Mouse (Mus musculus) midbrain, embryonic 15.5 days (tissue): ENCODE results near the gene Stim1. TPM values are rescaled to one million over a fixed set of nuclear protein-coding genes. Genes with fewer than 3 reads are reported as not detected.

Experiments used
- ATAC-seq: fragments of 200-750 bp; cut with Nextera tagmentation; replicated peaks from 2 replicates; pipeline ENCODE4 v1.8.0; 2017; ENCODE audit warnings: moderate TSS enrichment
- H3K27ac ChIP-seq: fragments of 300-500 bp; sonication (generic); 2 replicates; pipeline ENCODE4 v1.5.1; 2015; ENCODE audit warnings: mild to moderate bottlenecking, inconsistent platforms
- H3K27me3 ChIP-seq: fragments of 300-500 bp; sonication (generic); replicated peaks from 2 replicates; pipeline ENCODE4 v1.6.1; 2015; ENCODE audit warnings: inconsistent platforms
- H3K36me3 ChIP-seq: fragments of 300-500 bp; sonication (generic); replicated peaks from 2 replicates; pipeline ENCODE4 v1.6.1; 2015; ENCODE audit warnings: inconsistent platforms
- H3K4me1 ChIP-seq: fragments of 300-500 bp; sonication (generic); 2 replicates; pipeline ENCODE4 v1.6.1; 2015; ENCODE audit warnings: inconsistent platforms
- H3K4me2 ChIP-seq: fragments of 300-500 bp; sonication (generic); 2 replicates; pipeline ENCODE4 v1.6.1; 2015; ENCODE audit warnings: inconsistent platforms, mild to moderate bottlenecking, moderate library complexity
- H3K4me3 ChIP-seq: fragments of 300-500 bp; sonication (generic); 2 replicates; pipeline ENCODE4 v1.5.1; 2015; ENCODE audit warnings: mild to moderate bottlenecking, inconsistent platforms
- H3K9ac ChIP-seq: fragments of 300-500 bp; sonication (generic); 2 replicates; pipeline ENCODE4 v1.6.1; 2015; ENCODE audit warnings: mild to moderate bottlenecking, inconsistent platforms
- H3K9me3 ChIP-seq: fragments of 300-500 bp; sonication (generic); 2 replicates; pipeline ENCODE4 v1.6.1; 2016; ENCODE audit warnings: inconsistent platforms
- WGBS: fragments of 180-500 bp; shearing (Covaris S2); methylation state at CpG from one replicate; pipeline ENCODE4 v1.1.7; 2015; ENCODE audit warnings: mixed read lengths; 5-methylcytosine and 5-hydroxymethylcytosine counted together
- polyA plus RNA-seq: library from polyadenylated mRNA; unstranded; fragments of >200 nt; fragmentation: Nextera tagmentation; extraction: Ambion mirVana; gene quantifications from 2 replicates; pipeline ENCODE4 v1.2.1, GENCODE M21; 2015

The Stim1 gene
- polyA plus RNA-seq, 1 experiment from 2014 or later = 12.6 TPM

- H3K9me3 ChIP-seq = no peaks in the 10 kb centered on the region
- ATAC-seq = peak; percentile 41
- no peaks in the 10 kb centered on the region for H3K36me3 ChIP-seq
- no peak overlapping the region; the same call in 1 of the 2 replicates for H3K9ac ChIP-seq
- 56% methylated on average over 15 of the region's 15 CpGs for WGBS
- H3K4me2 ChIP-seq = peak overlapping the region; percentile 87
- H3K27ac ChIP-seq = peak overlapping the region; percentile 54; the same call in 1 of the 2 replicates
- peak overlapping the region; percentile 76 for H3K4me3 ChIP-seq
- H3K4me1 ChIP-seq = peaks cover 17% of the 10 kb centered on the region
- H3K27me3 ChIP-seq = no peaks in the 10 kb centered on the region
Observed at GRCm38 (mm10) chr7:102440822-102441656, 173.4 kb downstream of the Stim1 start.

- peaks cover 17% of the 10 kb centered on the region for H3K4me1 ChIP-seq
- peak within 1 kb of the TSS; percentile 87 for H3K4me2 ChIP-seq
- H3K9ac ChIP-seq = peak within 1 kb of the TSS; percentile 67
- no peaks in the 10 kb centered on the region for H3K9me3 ChIP-seq
- peak within 1 kb of the TSS; percentile 54 for H3K27ac ChIP-seq
- peak within 1 kb of the TSS; percentile 76 for H3K4me3 ChIP-seq
- peak; percentile 100 for ATAC-seq
- under 1% methylated on average over 56 of the region's 56 CpGs for WGBS
- H3K36me3 ChIP-seq = peaks cover 6% of the 10 kb centered on the region
- no peaks in the 10 kb centered on the region for H3K27me3 ChIP-seq
Observed at GRCm38 (mm10) chr7:102441657-102442391, 174.2 kb downstream of the Stim1 start, which contains the start of gene Rrm1. Gene Rrm1, plus strand, starts transcription at chr7:102441695.

DNA sequence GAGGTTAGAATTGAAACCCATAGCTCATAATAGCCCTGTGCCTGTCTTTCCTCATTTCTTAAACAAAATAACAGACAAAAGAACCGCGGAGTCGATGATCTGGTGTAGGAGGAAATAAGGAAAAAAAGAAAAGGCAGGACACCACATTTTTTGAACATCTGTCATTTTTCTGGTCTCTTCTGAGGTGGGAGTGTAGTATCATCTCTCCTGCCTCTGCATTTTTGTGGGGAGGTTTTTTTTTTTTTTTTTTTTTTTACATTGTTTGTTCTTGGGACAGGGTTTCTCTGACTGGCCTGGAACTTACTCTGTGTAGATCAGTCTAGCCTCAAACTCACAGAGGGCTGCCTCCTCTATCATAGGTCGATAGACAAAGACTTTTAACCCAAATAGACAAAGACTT lies 174.8 kb downstream of the Stim1 start:
- H3K27ac ChIP-seq = no peak overlapping the region
- peaks cover 7% of the 10 kb centered on the region for H3K36me3 ChIP-seq
- no peaks in the 10 kb centered on the region for H3K9me3 ChIP-seq
- H3K27me3 ChIP-seq = no peaks in the 10 kb centered on the region
- 1% methylated on average over 4 of the region's 4 CpGs for WGBS
- peaks cover 17% of the 10 kb centered on the region for H3K4me1 ChIP-seq
- no peak for ATAC-seq
- peak overlapping the region; percentile 76 for H3K4me3 ChIP-seq
- H3K9ac ChIP-seq = peak overlapping the region; percentile 67
- H3K4me2 ChIP-seq = peak overlapping the region; percentile 87

GRCm38 (mm10) chr7:102444301-102444700 lies 176.7 kb downstream of the Stim1 start:
- Histone ChIP-seq H3K4me1 (peaks cover 17% of the 10 kb centered on the region), H3K9ac (no peak overlapping the region), H3K4me3 (no peak overlapping the region), H3K27ac (no peak overlapping the region), H3K4me2 (no peak overlapping the region), H3K9me3 (no peaks in the 10 kb centered on the region), H3K27me3 (no peaks in the 10 kb centered on the region), H3K36me3 (peaks cover 11% of the 10 kb centered on the region)
- 90% methylated on average over 2 of the region's 2 CpGs for WGBS
- no peak for ATAC-seq

GRCm38 (mm10) chr7:102446438-102446837 lies 178.8 kb downstream of the Stim1 start:
- Histone ChIP-seq H3K36me3 (peaks cover 16% of the 10 kb centered on the region), H3K4me1 (peaks cover 17% of the 10 kb centered on the region), H3K4me2 (no peak overlapping the region), H3K9me3 (no peaks in the 10 kb centered on the region), H3K27me3 (no peaks in the 10 kb centered on the region), H3K4me3 (no peak overlapping the region), H3K9ac (no peak overlapping the region), H3K27ac (no peak overlapping the region)
- ATAC-seq = no peak
- WGBS = 95% methylated on average over 9 of the region's 9 CpGs

GRCm38 (mm10) chr7:102458618-102459380 lies 191.2 kb downstream of the Stim1 start:
- Histone ChIP-seq H3K9ac (no peak overlapping the region), H3K27ac (no peak overlapping the region), H3K27me3 (no peaks in the 10 kb centered on the region), H3K4me2 (no peak overlapping the region), H3K36me3 (peaks cover 49% of the 10 kb centered on the region), H3K4me3 (no peak overlapping the region), H3K9me3 (no peaks in the 10 kb centered on the region), H3K4me1 (no peaks in the 10 kb centered on the region)
- WGBS = 78% methylated on average over 5 of the region's 5 CpGs
- no peak for ATAC-seq

- WGBS = 86% methylated on average over 8 of the region's 8 CpGs
- Histone ChIP-seq H3K9me3 (no peaks in the 10 kb centered on the region), H3K4me1 (no peaks in the 10 kb centered on the region), H3K4me2 (no peak overlapping the region), H3K9ac (no peak overlapping the region), H3K36me3 (peaks cover 34% of the 10 kb centered on the region), H3K27ac (no peak overlapping the region), H3K4me3 (no peak overlapping the region), H3K27me3 (no peaks in the 10 kb centered on the region)
- no peak for ATAC-seq
Observed at GRCm38 (mm10) chr7:102467566-102467965, 200.0 kb downstream of the Stim1 start.

DNA sequence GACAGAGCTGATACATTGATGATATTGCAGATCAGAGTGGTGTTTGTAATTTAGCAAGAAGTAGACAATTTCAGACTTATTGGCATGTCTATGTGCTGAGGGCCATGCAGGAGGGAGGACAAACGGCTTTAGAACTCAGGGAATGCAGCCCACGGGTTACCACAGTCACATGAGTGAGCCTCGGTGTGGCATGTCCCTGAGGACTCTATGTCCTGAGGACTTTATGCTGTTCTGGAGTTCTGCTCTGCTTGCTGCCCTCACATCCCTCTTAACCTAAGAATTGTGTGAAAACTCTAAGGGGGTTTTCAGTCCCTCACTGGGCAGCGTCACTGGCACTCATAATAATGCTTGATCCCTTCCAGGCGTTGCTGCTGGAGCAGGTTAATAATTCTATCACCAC lies 205.1 kb downstream of the Stim1 start:
- H3K4me2 ChIP-seq = no peak overlapping the region
- 67% methylated on average over 5 of the region's 5 CpGs for WGBS
- H3K27ac ChIP-seq = no peak overlapping the region
- H3K4me3 ChIP-seq = no peak overlapping the region
- no peak for ATAC-seq
- H3K9ac ChIP-seq = no peak overlapping the region
- no peaks in the 10 kb centered on the region for H3K4me1 ChIP-seq
- no peaks in the 10 kb centered on the region for H3K9me3 ChIP-seq
- no peaks in the 10 kb centered on the region for H3K27me3 ChIP-seq
- peaks cover 8% of the 10 kb centered on the region for H3K36me3 ChIP-seq

- no peak overlapping the region for H3K27ac ChIP-seq
- ATAC-seq = no peak
- H3K4me2 ChIP-seq = no peak overlapping the region
- 96% methylated on average over 5 of the region's 5 CpGs for WGBS
- no peaks in the 10 kb centered on the region for H3K27me3 ChIP-seq
- H3K9ac ChIP-seq = no peak overlapping the region
- H3K36me3 ChIP-seq = no peaks in the 10 kb centered on the region
- no peaks in the 10 kb centered on the region for H3K9me3 ChIP-seq
- H3K4me3 ChIP-seq = no peak overlapping the region
- H3K4me1 ChIP-seq = no peaks in the 10 kb centered on the region
Observed at GRCm38 (mm10) chr7:102476601-102477000, 209.0 kb downstream of the Stim1 start.

GRCm38 (mm10) chr7:102477377-102477776 lies 209.8 kb downstream of the Stim1 start:
- Histone ChIP-seq H3K27ac (no peak overlapping the region), H3K4me3 (no peak overlapping the region), H3K9ac (no peak overlapping the region), H3K9me3 (no peaks in the 10 kb centered on the region), H3K36me3 (no peaks in the 10 kb centered on the region), H3K4me1 (no peaks in the 10 kb centered on the region), H3K27me3 (no peaks in the 10 kb centered on the region), H3K4me2 (no peak overlapping the region)
- 64% methylated on average over 11 of the region's 11 CpGs for WGBS
- ATAC-seq = no peak

DNA sequence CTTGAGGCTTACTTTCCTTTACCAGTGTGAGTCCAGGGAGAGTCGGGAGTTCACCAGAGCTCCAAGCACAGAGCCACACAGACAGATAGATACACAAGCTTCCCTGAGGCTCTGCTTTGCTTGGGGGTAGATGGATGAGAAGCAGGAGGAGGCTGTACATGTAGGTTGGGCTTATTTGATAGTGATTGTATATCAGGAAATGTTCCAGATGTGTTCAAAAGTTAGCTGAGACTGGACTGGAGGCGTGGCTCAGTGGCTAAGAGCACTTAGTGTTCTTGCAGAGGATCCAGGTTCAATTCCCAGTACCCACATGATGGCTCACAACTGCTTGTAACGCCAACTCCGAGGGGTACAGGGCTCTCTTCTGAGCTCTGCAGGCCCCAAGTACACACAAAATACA lies 210.8 kb downstream of the Stim1 start:
- no peak overlapping the region for H3K9ac ChIP-seq
- H3K4me1 ChIP-seq = no peaks in the 10 kb centered on the region
- no peaks in the 10 kb centered on the region for H3K27me3 ChIP-seq
- no peaks in the 10 kb centered on the region for H3K9me3 ChIP-seq
- H3K4me3 ChIP-seq = no peak overlapping the region
- no peak for ATAC-seq
- no peak overlapping the region for H3K4me2 ChIP-seq
- H3K27ac ChIP-seq = no peak overlapping the region
- WGBS = 95% methylated on average over 4 of the region's 4 CpGs
- H3K36me3 ChIP-seq = no peaks in the 10 kb centered on the region

DNA sequence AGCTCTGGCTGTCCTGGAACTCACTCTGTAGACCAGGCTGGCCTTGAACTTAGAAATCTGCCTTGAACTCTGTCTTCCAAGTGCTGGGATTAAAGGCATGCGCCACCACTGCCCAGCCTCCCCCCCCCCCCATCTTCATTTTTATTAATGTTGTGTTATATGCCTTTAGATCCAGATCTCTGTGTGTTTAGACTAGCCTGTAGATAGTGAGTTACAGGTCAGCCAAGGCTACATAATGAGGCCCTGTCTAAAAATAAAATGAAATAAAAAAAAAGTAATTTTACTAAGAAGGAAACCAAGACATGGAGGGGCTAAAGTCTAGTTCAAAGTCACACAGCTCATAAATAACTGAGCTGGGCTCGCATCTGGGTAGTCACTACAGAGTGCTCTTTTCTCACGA lies 211.3 kb downstream of the Stim1 start:
- no peak for ATAC-seq
- whole genome bisulfite sequencing = 92% methylated on average over 3 of the region's 3 CpGs
- H3K36me3 ChIP-seq = no peaks in the 10 kb centered on the region
- no peaks in the 10 kb centered on the region for H3K9me3 ChIP-seq
- no peak overlapping the region for H3K27ac ChIP-seq
- no peak overlapping the region for H3K9ac ChIP-seq
- no peaks in the 10 kb centered on the region for H3K4me1 ChIP-seq
- no peak overlapping the region for H3K4me2 ChIP-seq
- H3K27me3 ChIP-seq = no peaks in the 10 kb centered on the region
- no peak overlapping the region for H3K4me3 ChIP-seq
